Mouse (Mus musculus): ENCODE results near the gene Aldh5a1.
"Not testable (repeated sequence)": the region's sequence is repeated elsewhere in the genome, so short reads cannot be mapped to it uniquely, and the experiment has no call there.

The Aldh5a1 gene

DNA sequence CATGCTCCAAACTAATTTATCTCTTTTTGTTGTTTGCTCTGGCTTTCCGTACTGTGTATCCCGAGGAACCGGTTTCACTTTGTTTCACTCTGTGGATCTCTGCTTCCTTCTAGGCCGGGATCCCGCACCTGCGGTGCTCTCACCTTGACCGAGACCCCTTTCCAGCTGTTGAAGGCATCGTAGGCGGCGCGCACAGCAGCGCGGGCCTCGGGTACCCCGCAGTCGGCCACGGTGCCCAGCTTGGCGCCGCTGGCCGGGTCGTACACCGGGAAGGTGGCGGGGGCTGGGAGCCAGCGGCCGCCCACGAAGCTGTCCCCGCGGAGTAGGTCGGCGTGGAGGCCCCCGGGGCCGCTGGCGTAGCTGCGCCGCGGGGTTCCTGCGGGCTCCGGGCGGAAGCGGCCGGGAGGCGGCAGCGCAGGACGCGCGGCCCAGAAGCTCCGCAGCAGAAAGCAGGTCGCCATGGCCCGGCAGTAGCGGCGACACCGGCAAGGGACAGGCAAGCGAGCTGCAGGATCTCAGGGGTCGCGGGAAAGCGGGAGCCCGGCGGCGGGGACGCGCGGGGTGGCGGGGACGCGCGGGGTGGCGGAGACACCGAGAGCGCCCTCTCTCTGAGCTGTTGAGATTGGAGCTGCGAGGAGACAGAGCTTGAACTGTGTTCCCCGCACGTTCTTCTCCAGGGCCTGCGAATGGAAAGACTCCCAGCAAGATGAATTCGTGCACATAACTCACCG lies at the start of gene Aldh5a1:
Gene Aldh5a1 (minus strand): TSS at position 554 of the 731 bp plus-strand sequence.
- DNase-seq: peak; percentile 52 to 59

- no peak for DNase-seq
These were observed 48.0 kb upstream of the Aldh5a1 start for GRCm38 (mm10) chr13:24985435-24985834.

DNA sequence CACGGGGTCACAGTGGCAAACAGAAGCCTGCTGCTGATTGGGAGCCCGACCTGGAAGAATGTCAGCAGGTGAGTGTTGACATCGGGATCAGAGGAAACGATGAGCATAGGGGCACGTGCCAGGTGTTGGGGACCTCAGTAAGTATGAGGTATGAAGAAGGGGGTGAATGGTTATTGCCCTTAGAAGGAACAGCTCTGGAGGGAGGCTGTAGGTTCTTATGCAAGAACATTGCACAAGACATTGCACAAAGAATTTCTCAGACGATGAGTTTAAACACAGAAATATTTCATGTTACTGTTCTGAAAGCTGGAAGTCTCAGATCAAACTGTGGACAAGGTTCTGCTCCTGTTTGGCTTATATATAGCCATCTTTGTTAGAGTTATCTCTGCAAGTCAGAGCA lies 43.6 kb upstream of the Aldh5a1 start:
- DNase-seq: no peak

DNA sequence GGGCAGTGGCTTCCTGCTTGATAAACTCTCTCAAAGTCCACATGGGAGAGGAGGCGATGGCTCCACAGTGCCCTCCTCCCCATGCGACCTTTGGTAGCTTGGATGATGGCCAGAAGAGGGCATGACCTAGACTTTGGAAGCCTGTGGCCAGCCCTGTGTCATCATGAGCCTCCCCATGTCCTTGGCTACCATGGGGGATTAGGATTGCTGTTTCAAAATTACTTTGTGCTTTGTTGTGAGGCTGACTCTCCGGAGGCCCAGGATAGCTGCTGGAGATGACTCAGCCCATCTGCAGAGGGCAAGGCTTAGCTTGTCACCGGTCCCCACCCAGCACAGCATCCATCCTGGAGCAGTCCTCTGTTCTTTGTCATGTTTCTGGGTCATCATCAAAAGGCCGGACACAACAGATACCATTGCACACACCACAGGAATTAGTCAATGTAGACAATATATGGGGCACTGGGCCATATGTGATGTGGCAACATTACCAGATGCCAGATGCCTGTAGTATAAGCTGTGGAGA lies 40.4 kb upstream of the Aldh5a1 start:
- DNase-seq: no peak

GRCm38 (mm10) chr13:24976384-24976783 lies 38.9 kb upstream of the Aldh5a1 start:
- DNase-seq: no peak

DNA sequence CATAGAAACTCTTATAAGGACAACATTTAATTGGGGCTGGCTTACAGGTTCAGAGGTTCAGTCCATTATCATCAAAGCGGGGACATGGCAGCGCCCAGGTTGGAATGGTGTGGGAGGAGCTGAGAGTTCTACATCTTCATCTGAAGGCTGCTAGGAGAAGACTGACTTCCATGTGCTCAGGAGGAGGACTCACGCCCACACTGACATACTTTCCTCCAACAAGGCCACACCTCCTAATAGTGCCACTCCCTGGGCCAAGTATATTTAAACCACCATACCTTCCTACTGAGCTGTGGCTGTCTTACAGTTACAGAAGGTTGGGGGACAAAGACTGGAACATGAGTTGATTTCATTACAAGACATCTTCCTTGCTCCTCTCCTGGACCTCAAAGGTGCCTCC lies 34.3 kb upstream of the Aldh5a1 start:
- not testable (repeated sequence) for DNase-seq

DNA sequence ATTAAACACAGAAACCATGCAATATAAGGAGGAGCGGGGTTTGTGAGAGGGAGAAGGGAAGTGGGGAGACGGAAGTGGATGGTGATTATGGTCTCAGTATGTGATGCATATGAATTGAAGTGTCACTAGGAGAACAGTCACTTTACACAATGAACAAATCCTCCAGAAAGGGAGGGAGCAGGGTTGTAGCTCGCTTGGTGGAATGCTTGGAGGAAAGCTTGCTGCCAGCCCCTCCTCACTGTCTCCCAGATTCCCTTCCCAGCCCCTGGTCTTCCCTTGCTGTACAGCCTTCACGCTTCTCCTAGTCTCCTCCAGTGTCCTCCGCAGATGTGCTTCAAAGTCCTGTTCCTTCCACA lies 28.4 kb upstream of the Aldh5a1 start:
- DNase-seq: no peak

DNA sequence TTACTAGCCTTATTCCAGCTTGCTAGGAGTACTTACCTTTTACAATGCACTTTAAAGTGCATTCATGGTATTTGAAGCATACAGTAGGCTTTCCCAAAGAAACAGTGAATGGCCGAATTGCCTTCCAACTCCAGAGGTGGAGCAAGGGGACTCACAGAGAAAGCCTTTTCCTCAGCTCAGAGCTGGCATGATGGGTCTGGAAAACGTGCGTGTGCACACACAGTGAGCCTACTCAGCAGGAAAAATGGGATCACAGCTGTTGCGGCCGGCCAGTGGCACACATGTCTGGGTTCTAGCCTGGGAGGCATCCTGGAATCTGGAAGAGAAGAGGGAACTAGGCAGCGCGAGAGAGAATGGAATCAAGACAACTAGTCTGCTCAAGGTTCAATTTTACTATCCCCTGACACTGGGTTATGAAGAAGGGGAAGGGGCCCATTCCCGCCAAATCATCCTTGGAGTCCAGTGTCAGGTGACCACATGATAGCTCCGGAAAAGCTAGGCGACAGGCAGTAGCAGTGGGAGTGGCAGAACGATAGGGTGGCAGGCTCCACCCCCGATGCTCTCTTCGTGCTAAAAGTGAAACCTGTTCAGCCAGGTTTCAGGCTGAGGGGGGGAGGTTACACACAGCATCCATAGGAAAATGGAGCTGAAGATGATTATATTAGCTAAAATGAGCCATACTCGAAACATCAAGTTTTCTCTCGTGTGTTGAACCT lies 27.8 kb upstream of the Aldh5a1 start:
- DNase-seq: peak; percentile 7 to 16

DNA sequence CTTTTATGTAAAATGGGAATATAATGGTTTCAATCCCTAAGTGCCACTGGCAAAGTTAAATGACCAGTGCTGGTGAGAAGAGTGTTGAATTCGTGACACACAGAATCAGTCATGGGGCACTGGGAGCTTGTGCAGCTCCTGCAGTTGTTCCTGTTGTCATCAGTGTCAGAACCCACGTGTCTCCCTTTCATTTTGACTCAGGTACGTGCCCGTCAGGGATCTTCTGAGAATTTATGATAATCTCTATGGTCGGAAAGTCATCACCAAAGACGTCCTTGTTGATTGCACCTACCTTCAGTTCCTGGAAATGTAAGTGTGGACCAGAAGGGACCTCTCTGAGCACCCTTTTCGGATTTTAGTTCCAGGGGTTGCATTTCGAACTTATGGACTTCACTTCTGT lies 24.7 kb upstream of the Aldh5a1 start:
- no peak for DNase-seq

DNA sequence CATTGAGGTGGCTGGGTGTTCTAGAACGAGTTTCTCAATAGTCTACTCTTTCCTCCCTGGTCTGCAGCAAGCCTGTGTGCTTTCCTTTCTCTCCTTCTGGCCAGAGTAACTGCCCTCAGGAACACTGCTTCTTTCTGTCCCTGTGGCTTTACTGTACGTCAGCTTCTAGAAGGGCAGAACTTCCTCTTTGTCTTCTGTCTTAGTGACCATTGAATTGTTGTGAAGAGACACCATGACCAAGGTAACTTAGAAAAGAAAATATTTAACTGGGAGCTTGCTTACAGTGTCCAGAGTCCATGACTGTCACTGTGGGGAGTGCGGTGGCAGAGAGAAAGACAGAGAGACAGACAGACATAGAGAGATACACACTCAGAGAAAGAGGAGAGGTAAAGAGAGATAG lies 22.6 kb upstream of the Aldh5a1 start:
- no peak for DNase-seq

DNA sequence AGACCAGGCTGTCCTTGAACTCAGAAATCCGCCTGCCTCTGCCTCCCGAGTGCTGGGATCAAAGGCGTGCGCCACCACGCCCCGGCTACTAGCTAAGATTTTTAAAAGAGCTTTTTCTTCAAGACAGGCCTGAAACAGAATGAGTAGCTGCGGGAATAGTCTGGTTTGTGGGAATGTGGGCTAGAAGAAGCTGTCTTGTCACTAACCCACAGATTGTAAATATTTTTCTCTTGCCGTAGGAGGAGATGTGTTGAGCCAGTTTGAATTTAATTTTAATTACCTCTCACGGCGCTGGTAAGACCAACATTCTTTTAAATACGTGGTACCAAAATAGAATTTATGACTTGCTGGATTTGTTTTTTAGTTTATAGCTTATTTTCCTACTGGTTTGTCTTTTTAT lies 21.2 kb upstream of the Aldh5a1 start:
- no peak for DNase-seq

- no peak for DNase-seq
These were observed 18.0 kb upstream of the Aldh5a1 start for GRCm38 (mm10) chr13:24955500-24955899.

DNA sequence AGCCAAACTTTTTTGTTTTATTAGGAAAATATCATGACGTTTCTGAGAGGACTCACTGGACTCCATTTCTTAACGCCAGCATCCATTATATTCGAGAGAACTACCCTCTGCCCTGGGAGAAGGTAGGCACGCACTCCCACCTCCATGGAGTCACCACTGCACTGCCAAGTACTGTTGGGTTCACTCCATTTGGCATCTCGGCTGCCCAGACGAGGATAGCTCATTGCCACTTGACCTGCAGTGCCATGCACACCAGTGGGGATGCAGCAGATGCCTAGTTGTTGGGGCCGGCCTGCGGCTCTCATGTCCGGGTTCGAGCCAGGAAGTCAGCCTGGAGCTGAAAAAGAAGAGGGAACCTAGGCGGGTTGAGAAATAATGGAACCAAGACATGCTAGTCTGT lies 17.6 kb upstream of the Aldh5a1 start:
- DNase-seq: no peak

DNA sequence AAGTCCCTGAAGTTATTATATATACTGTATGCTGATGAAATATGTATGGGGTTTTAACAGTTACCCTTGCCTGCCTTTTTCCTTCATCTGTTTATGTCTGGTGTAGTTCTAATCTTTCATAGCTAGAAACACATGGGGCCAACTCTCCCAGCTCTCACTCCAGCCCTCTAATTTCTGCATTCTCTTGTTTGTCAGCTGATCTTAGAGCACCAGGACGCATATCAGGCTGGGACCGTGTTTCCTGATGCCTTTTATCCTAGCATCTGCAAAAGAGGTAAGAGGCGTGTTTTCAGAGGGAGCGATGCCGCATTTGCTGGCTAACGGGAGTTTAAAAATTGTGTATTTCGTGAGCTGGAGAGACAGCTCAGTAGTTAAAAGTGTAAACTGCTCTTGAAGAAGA lies 15.2 kb upstream of the Aldh5a1 start:
- no peak for DNase-seq

DNA sequence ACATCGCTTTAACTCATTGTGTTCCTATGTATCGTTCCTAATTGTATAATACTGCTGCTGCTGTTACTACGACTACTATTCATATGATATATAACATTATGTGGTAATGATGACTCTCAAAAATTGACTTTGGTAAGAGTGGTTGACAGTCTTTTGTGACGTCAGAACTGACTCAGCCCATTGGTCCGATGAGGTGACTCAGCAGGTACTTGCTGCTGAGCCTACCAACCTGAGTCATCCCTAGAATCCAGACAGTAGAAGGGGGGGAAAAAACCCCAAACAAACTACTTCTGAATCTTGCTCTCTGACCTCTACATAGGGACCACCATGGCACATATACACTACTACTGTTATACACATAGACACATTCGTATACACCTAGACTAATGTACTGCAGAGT lies 11.4 kb upstream of the Aldh5a1 start:
- DNase-seq: no peak

DNA sequence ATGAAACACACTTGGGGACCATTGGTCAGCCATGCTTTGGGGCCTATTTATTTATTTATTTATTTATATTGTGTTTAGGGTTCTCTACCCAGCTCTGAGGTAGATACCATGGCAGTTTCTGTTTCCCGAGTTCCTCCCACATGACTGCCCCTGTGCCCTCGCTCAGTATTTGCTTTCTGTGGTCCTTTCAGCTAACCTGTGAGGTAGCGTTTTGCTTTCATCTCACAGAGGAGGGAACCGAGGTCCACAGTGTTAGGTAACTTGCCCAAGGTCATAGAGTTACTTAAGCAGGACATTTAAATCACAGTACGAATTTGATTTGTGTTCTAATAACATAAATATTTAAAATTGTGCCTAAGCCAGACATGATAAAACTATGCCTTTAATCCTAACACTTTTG lies 9.7 kb upstream of the Aldh5a1 start:
- no peak for DNase-seq

- DNase-seq: no peak
These were observed 8.1 kb upstream of the Aldh5a1 start for GRCm38 (mm10) chr13:24945567-24945966.

DNA sequence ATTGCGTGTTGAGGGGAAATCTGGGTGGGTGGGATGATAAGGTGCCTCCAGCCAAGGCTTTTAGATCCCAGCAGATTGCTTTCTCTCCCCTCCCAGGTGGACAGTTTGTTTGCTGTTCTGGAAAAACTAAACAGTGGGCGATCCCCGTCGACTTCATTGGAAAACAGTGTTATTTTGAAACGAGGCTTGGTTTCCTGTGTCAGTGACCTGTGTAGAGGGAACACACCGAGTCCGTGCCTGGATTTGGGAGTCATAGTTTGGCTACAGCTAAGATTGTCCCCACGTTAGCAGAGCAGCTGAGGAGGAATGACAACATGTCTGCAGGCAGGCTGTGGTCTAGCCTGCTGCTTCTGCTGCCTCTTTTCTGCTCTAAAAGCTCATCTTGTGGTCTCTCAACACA lies 5.8 kb upstream of the Aldh5a1 start:
- DNase-seq: no peak

DNA sequence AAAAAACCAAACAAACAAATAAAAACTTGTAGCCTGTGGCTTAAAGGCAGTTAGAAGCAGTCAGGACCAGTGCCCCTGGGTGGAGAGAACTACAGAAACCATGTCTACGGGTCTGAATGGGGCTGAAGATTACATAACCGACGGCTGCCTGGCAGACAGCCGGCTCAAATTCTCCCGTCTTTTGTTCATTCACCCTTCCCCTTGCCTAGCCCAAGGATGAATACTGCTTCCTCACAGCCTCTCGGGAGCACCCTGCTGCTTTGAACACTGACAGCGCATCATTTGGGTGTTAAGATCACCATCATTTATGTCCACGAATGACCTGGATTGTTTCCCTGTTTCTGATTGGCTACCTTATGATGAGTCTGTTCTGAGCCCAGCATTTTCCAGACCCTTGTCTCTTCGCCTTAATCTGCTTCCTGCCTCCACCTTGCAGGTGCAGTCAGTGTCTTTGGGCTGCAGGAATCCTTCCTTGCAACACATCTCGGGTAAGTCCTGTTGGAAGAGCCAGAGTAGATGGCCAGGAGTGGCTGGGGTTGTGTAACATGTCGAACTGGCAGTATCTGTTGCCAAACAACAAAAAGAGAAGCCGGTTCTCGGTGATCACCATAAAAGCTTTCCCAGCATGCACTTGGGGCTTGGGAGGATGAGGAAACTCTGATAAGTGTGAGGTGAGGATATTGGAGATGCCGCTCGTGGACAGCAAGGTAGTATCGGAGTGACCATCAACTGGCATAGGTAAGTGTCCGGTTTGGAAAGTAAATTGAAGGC lies 5.2 kb upstream of the Aldh5a1 start, which contains the start of gene Gpld1:
Gene Gpld1 (plus strand): TSS at position 641 of the 771 bp plus-strand sequence.
- no peak for DNase-seq

GRCm38 (mm10) chr13:24939472-24939871 lies 2.0 kb upstream of the Aldh5a1 start:
- no peak for DNase-seq

DNA sequence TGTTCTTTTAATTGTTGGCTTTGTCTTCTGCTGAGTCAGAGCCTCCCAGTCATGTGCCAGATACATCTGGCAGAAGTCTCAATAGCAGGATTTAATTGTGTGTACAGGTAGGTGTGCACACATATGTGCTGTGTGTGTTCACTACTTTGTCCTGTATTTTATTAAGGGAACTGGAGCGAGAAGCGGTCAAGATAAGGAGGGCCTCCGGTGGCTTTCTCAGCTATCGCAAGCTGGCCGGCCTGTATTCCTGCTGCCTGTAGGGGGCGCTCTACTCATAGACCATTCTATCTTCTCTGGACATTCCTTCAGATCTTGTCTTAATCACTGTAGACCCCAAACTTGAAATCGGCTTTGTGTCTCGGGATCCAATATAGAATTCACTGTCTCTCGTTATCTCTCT lies 1.2 kb upstream of the Aldh5a1 start:
- peak; percentile 34 to 46 for DNase-seq

- no peak for DNase-seq
These were observed 342 bp upstream of the Aldh5a1 start for GRCm38 (mm10) chr13:24937839-24938166.

DNA sequence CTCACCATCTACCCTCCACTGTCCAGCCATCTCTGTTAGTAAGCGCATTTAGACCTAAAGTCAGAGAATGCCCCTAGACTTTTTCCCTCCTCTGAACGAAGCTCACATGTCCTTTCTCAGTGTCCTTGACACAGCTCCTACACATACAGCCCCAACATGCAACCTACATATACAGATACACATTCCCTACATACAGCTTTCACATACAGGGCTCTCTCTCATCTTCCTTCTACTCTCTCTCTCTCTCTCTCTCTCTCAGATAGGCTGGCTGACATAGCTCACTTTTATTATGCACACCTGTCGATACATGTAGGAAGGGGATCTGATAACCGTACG lies 721 bp downstream of the Aldh5a1 start:
- DNase-seq: no peak

- no peak for DNase-seq
These were observed 4.3 kb downstream of the Aldh5a1 start for GRCm38 (mm10) chr13:24933199-24933598.
